Mouse (Mus musculus): ENCODE results near the gene Zfp185. TPM values are rescaled to one million over a fixed set of nuclear protein-coding genes. Genes with fewer than 3 reads are reported as not detected.

The Zfp185 gene
- total and polyA plus RNA-seq, 3 experiments = not detected

DNA sequence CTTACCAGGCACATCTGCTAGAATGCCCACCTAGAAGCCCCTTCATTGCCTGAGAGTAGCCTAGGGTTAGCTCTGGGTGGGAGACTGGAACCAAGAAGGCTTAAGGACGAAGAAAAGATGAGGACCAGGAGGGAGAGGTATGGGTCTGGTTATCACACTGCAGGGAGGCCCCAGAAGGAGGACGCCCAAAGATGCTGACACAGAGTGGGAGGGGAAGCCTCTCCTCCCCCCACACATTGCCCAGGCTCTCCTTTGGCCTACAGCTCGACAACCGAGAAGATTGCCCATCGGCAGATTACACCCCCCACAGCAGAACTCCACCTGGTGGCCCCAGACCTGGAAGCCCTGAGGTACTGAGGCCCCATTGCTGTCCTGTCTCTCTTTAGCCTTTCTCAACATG lies 16.0 kb downstream of the Zfp185 start:
- Histone ChIP-seq H3K27me3 (replicated peaks) (no peaks in the 10 kb centered on the region), H3K4me1 (ENCODE audit: control insufficient read depth in 1 of 2, insufficient read depth in 2 of 2) (peaks cover 2 to 6% of the 10 kb centered on the region in 2 experiments; a peak in 1 of 4 replicates), H3K79me2 (replicated peaks; ENCODE audit: control insufficient read depth, extremely low read depth, insufficient read depth, poor library complexity, severe bottlenecking) (no peaks in the 10 kb centered on the region), H3K4me3 (replicated peaks in 1 of 3; ENCODE audit: low read depth in 2 of 3, low read length in 2 of 3, poor library complexity in 1 of 3) (no peak overlapping the region), H3K9ac (ENCODE audit: insufficient read depth, low read depth) (no peak overlapping the region), H3K36me3 (replicated peaks in 1 of 2; ENCODE audit: control insufficient read depth in 1 of 2, insufficient read depth in 1 of 2, low read length in 1 of 2) (no peaks in the 10 kb centered on the region), H3K9me3 (replicated peaks; ENCODE audit: low read length) (no peaks in the 10 kb centered on the region), H3K4me2 (ENCODE audit: insufficient read depth, low read depth, poor library complexity, severe bottlenecking) (no peak overlapping the region), H3K27ac (ENCODE audit: insufficient read depth, low read depth) (no peak overlapping the region)
- in situ Hi-C loops (cut with MboI; ENCODE audit: low pct_ligation_motif_present, low pct_unique_long_range_greater_than_20kb, low sequenced_read_pairs) (loop anchor here (25.0 kb wide), 2 partner anchors 434 to 659 kb away; partner anchors contain the start of genes Pnck, Slc6a8 and Trex2), dilution Hi-C loops (cut with MboI; ENCODE audit: extremely low pct_ligation_motif_present, extremely low pct_unique_long_range_greater_than_20kb, low sequenced_read_pairs) (no loop called here)
- no peak for DNase-seq (ENCODE audit: extremely low read depth)
- TF ChIP-seq ZKSCAN1 (IDR thresholded peaks at IDR 0.05; ENCODE audit: borderline replicate concordance, low read depth, low read length) = no peak
- no peak for TF ChIP-seq E2F4 (IDR thresholded peaks at IDR 0.05; ENCODE audit: insufficient replicate concordance, low read depth, low read length)
- no peak for TF ChIP-seq POLR2A (IDR thresholded peaks at IDR 0.05; ENCODE audit: low read depth, low read length)
- TF ChIP-seq CTCF (conservative IDR thresholded peaks at IDR 0.05 in 1 of 2, IDR thresholded peaks at IDR 0.05 in 1 of 2; ENCODE audit: low read depth in 2 of 2, low read length in 2 of 2) = no peak
- TF ChIP-seq USF2 (conservative IDR thresholded peaks at IDR 0.05; ENCODE audit: low read depth, low read length) = no peak
- TF ChIP-seq MAX (IDR thresholded peaks at IDR 0.05; ENCODE audit: low read length) = no peak
- TF ChIP-seq HCFC1 (IDR thresholded peaks at IDR 0.05; ENCODE audit: low read depth, low read length) = no peak
- TF ChIP-seq ZC3H11A (IDR thresholded peaks at IDR 0.05; ENCODE audit: low read depth, low read length) = no peak
- TF ChIP-seq SMC3 (IDR thresholded peaks at IDR 0.05; ENCODE audit: low read depth, low read length) = no peak
- no peak for TF ChIP-seq GABPA (IDR thresholded peaks at IDR 0.05; ENCODE audit: insufficient replicate concordance, low read depth, low read length)
- TF ChIP-seq JUN (IDR thresholded peaks at IDR 0.05; ENCODE audit: insufficient read depth, low read depth, low read length) = no peak
- no peak for TF ChIP-seq EP300 (IDR thresholded peaks at IDR 0.05; ENCODE audit: low read length)
- no peak for TF ChIP-seq MEF2A (IDR thresholded peaks at IDR 0.05; ENCODE audit: borderline replicate concordance, low read depth, low read length)
- TF ChIP-seq RCOR1 (conservative IDR thresholded peaks at IDR 0.05; ENCODE audit: low read depth, low read length) = no peak
- no peak for TF ChIP-seq NRF1 (IDR thresholded peaks at IDR 0.05; ENCODE audit: low read depth, low read length)
- no peak for TF ChIP-seq RAD21 (IDR thresholded peaks at IDR 0.05; ENCODE audit: low read depth, low read length)

DNA sequence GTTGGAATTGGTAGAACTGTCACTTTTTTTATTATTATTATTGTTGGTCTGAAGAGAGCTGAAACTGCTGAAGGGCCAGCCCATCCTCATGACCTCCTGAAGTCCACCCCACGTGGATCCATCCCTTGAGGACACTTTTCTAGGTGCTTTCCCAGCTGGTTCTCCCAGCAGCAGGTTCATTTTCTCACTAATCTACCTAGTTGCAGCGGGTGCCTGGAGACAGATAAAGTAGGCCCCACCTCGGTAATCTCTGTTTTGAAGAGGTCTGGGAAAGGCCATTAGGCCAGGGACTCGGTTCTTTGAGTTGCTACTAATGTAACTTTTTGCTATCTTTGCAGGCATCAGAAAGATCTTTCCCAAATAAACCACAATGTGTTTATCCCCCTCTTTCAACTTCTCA lies 18.5 kb downstream of the Zfp185 start:
- no peak overlapping the region for H3K4me2 ChIP-seq (ENCODE audit: insufficient read depth, low read depth, poor library complexity, severe bottlenecking)

More for the DNA sequence above, 18.5 kb downstream of the Zfp185 start:
- DNase-seq (ENCODE audit: extremely low read depth) = no peak
- TF ChIP-seq PAX5 (IDR thresholded peaks at IDR 0.05; ENCODE audit: low read length) = no peak
- no peak for TF ChIP-seq MAFK (IDR thresholded peaks at IDR 0.05; ENCODE audit: insufficient replicate concordance, low read length)
- TF ChIP-seq EP300 (IDR thresholded peaks at IDR 0.05; ENCODE audit: low read length) = no peak
- no peak for TF ChIP-seq CHD1 (IDR thresholded peaks at IDR 0.05; ENCODE audit: low read depth, low read length)
- no peak for TF ChIP-seq ELF1 (IDR thresholded peaks at IDR 0.05; ENCODE audit: low read depth, low read length)
- no peak for TF ChIP-seq KAT2A (IDR thresholded peaks at IDR 0.05; ENCODE audit: insufficient replicate concordance, low read length)
- no peak for TF ChIP-seq ZKSCAN1 (IDR thresholded peaks at IDR 0.05; ENCODE audit: borderline replicate concordance, low read depth, low read length)
- no peak for TF ChIP-seq MAZ (IDR thresholded peaks at IDR 0.05; ENCODE audit: low read depth, low read length)
- TF ChIP-seq TBP (conservative IDR thresholded peaks at IDR 0.05; ENCODE audit: low read depth, low read length) = no peak
- no peak for TF ChIP-seq SMC3 (IDR thresholded peaks at IDR 0.05; ENCODE audit: low read depth, low read length)
- TF ChIP-seq MEF2A (IDR thresholded peaks at IDR 0.05; ENCODE audit: borderline replicate concordance, low read depth, low read length) = no peak
- no peak for TF ChIP-seq POLR2AphosphoS2 (IDR thresholded peaks at IDR 0.05; ENCODE audit: low read depth, low read length)
- no peak for TF ChIP-seq GABPA (IDR thresholded peaks at IDR 0.05; ENCODE audit: insufficient replicate concordance, low read depth, low read length)
- TF ChIP-seq ZC3H11A (IDR thresholded peaks at IDR 0.05; ENCODE audit: low read depth, low read length) = no peak
- TF ChIP-seq ZNF384 (IDR thresholded peaks at IDR 0.05; ENCODE audit: low read depth, low read length) = no peak
- Histone ChIP-seq H3K9ac (ENCODE audit: insufficient read depth, low read depth) (no peak overlapping the region), H3K9me3 (replicated peaks; ENCODE audit: low read length) (no peaks in the 10 kb centered on the region), H3K4me1 (ENCODE audit: control insufficient read depth in 1 of 2, insufficient read depth in 2 of 2) (peaks cover 2 to 9% of the 10 kb centered on the region in 2 experiments; a peak in 2 of 4 replicates), H3K4me3 (replicated peaks in 1 of 3; ENCODE audit: low read depth in 2 of 3, low read length in 2 of 3, poor library complexity in 1 of 3) (no peak overlapping the region), H3K36me3 (replicated peaks in 1 of 2; ENCODE audit: control insufficient read depth in 1 of 2, insufficient read depth in 1 of 2, low read length in 1 of 2) (no peaks in the 10 kb centered on the region), H3K79me2 (replicated peaks; ENCODE audit: control insufficient read depth, extremely low read depth, insufficient read depth, poor library complexity, severe bottlenecking) (no peaks in the 10 kb centered on the region), H3K27ac (ENCODE audit: insufficient read depth, low read depth) (no peak overlapping the region), H3K27me3 (replicated peaks) (no peaks in the 10 kb centered on the region)
- dilution Hi-C loops (cut with MboI; ENCODE audit: extremely low pct_ligation_motif_present, extremely low pct_unique_long_range_greater_than_20kb, low sequenced_read_pairs) (no loop called here), in situ Hi-C loops (cut with MboI; ENCODE audit: low pct_ligation_motif_present, low pct_unique_long_range_greater_than_20kb, low sequenced_read_pairs) (loop anchor here (25.0 kb wide), 2 partner anchors 432 to 657 kb away; partner anchors contain the start of genes Pnck, Slc6a8 and Trex2)
